Mouse (Mus musculus) heart, adult 11 months (tissue): Measurements from ENCODE around the gene Tmem273.

ENCODE experiments used
- DNase-seq: peaks from one replicate; pipeline ENCODE4 v3.0.0; 2022

Tmem273 gene

DNA sequence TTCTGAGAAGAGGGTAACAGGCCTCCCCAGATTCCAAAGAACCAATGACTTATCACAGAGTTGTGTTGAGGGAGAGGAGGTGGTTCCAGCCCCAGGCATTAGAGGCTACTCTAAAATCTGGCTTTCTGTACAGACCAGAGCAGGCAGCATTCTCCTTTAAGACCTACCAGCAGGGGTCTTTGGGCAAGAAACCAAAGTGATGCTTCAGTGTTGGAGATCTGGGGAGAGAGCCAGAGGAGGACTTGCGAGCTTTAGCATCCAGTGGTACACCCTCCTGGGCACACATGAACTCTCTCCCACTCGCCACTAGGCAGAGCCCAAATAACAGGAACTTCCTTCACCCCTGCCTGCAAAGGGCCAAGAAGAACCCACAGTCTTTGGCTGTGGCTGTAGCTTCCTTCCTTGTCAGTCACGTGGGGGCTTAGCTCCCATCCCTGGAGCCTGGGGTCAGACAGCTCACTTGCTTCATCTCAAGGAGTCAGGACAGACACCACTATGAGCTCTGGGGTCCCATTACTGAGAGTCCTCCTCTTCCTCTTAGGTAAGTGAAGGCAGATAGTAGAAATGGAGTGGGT, at the start of gene Tmem273:
Gene Tmem273 (plus strand): TSS at position 408 of the 575 bp plus-strand sequence.
- peak; percentile 96 for DNase-seq

DNA sequence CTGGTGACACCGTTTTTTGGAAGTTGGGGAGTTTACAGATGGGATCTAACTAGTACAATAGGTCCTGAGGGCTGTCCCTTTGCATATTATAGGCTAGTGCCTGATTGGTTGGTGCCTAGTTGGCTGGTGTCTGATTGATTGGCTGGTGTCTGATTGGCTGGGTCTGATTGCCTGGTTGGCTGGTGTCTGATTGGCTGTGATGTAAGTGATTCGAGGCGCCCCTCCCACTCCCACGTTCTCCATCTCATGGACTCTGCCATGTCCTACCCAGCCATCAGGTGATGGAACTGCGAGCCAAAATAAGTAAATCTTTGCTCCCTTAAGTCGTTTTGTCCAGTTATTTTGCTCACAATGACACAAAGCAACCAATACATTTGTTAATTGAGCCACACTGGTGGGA, 49.2 kb upstream of the Tmem273 start:
- peak; percentile 91 for DNase-seq

DNA sequence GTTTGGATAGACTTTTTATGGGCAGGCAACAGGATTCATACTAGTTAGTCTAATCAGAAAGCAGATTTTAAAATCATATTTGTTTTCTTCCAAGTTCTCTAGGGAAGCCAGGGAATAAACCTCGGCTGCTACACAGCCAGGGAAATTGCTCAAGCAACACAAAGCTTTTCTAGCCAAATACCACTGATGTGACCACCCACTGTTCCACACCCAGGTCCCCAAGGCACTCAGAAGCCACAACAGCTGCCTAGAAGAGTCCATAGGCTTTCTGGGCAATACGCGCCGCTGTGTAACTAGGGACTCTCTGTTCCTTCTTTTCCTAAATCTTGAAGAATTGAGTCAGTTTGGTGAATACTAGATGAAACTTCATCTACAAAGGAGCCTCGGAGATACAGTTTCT, 47.2 kb upstream of the Tmem273 start:
- DNase-seq = peak; percentile 97

DNA sequence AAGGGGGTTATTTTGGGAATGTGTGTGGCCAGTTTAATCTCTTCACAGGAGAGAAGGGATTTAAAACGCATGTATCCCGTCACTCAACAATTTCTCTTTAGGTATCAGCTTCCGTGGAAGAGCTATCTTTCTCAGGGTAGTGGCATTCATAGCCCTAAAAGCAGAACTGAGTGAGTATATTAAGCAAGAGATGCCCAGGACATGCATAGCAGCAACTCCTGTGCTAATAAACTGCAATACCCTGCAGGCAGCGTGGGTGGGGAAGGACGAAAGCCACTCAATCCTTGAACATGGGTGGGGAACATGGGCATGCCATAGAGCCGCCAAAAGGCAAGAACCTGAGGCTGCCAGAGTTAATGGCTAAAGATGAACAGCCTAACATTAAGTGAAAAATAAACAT, 37.2 kb upstream of the Tmem273 start:
- peak; percentile 44 for DNase-seq

DNA sequence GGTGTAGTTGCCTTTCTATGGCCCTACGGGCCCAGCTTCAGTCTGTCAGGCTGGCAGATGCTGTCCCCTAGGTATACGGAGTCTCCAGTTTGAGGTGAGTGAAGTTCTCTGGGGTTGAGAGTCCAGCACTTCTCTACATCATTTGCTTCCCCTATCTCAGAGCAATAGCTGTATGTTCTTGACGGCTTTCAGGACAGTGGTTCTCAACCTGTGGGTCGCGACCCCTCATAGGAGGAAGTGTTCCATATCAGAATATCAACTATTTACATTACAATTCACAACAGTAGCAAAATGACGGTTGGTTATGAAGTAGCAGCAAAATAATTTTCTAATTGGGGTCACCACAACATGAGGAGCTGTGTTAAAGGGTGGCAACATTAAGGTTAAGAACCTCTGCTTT, 35.0 kb upstream of the Tmem273 start:
- no peak for DNase-seq

DNA sequence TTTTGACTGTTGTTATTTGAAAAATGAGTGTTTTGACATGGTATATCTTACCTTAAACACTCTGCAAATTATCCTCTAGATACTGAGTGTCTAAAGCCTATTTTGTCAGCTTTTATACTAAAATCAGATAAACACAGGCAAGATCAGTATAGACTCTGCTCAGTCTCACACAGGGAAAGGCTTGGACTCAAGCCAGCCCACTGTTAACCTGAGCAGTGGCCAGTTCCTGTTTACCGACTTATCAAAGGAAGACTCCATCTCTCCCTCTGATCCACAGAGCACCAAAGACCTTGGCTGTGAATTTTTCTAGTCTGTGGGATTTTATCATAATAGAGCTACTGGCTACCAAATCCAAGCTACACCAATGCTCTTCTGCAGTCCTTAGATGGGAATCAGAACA, 31.5 kb upstream of the Tmem273 start:
- DNase-seq = peak; percentile 74

DNA sequence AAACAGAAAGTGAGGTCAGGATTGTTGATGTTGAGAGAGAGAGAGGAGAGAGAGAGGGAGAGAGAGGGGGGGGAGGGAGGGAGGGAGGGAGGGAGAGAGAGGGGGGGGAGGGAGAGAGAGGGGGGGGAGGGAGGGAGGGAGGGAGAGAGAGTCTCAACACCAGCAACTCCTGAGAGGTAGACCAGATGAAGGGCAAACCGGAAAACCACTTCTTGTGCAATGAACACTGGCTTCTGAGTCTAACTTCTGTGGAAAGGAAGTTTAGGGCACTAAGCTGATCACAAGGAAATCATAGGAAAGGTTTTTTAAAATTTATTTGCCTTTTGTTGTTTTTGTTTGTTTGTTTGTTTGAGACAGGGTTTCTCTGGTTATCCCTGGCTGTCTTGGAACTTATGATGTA, 23.6 kb upstream of the Tmem273 start:
- no peak for DNase-seq

DNA sequence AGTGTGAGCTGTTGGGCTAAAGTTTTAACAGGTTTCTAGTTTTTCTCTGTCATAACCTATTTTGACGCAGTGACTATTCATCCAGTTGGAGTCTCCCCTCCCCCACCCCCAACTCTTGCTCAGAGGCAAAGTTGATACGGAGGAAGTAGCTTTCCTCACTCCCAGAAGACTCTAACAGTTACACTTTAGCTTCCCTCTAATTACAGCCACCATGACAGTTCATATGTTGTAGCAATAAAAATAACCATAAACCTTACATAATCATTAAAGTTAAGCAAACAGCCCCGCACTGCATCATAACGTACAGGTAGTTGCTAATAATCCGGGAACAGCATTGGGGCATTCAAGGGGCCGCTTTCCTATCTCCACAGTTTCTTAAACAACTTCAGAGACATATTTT, 15.2 kb upstream of the Tmem273 start:
- no peak for DNase-seq

DNA sequence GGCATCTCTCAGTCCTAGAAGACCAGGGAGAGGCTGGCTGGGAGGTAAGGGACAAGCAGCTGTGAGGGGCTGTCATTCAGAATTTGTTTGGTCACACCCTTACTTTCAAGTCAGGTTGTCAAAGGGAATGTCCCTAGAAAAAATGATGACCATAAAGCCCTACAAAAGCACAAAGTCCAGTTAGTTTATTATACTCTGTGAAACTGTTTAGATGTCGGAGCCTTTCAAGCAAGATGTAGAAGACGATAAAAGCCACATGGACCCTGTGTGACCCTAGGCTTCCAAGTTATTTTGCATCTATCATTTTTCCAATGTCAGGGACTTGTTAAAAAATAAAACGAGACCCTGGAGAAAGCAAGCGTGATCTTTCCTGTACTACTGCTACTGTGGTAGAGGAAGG, 13.7 kb upstream of the Tmem273 start:
- DNase-seq = no peak

DNA sequence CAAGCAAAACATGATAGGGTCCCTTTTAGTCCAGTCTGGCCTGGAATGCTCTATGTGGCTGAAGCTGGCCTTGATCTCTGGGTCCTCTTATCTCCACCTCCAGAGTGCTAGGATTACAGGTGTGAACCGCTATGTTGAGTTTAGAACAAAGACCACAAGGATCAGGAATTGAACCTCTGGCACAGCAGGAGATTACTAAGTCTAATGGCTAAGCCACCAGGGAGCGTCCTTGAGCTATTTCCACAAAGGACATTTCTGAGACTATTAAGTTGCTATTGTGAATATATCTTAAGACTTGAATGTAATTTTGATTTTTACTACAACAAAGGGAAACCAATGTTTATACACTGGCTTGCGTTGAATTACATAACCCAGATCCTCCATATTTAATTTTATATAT, 13.0 kb upstream of the Tmem273 start:
- peak; percentile 62 for DNase-seq

DNA sequence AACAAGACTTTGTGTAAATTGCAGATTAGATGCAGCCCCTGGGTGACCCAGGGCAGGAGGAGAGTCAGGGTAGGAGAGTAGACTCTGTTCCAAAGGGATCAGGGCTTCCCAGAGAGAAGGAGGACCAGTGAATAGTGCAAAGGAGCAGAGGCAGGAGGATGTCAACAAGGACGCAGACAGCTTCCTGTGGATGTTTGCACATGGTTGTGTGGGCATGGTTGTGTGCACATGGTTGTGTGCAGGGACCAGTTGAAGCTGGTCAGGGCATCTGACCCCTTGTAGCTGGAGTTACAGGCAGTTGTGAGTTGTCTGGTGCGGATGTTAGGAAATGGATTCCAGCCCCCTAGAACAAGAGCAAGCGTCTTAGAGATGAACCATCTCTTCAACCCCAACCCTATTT, 12.3 kb upstream of the Tmem273 start:
- DNase-seq = peak; percentile 58

DNA sequence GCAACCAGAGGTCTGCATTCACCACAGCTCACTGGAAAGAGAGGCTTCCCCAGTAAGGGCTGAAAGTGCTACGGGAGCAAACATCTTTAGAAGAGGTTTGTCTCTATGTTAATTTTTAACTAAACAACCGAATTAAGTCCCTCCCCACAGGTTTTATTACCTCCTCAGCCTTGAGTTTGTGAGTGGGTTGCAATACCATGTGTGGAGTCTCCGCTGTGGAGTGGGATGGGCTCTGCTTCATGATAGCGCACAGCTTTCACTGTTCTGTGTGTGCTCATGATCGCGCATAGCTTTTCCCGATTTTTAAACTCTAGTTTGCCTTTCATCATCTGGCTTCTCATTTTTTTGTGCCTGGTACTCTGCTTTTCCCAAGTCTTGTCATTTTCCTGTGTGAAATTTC, 9.7 kb upstream of the Tmem273 start:
- DNase-seq = peak; percentile 16

DNA sequence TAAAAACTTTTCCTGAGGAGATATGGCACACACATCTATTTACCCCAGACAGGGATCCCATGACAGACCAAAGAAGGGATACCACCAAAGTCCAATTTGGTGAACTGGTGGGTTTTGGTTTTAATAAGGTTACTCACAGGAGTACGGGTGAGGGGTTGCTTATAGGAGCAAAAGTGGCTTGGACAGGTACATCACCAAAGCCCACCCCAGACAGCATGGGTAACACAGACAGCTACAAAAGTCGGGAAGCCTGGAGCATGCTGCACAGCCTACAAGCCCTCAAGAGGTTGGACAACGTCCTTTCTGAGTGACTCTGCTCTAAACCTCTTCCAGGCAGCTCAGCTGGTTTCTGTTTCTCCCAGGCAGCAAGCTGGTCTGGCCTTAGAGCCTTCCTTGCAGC, 7.4 kb upstream of the Tmem273 start:
- peak; percentile 67 for DNase-seq

DNA sequence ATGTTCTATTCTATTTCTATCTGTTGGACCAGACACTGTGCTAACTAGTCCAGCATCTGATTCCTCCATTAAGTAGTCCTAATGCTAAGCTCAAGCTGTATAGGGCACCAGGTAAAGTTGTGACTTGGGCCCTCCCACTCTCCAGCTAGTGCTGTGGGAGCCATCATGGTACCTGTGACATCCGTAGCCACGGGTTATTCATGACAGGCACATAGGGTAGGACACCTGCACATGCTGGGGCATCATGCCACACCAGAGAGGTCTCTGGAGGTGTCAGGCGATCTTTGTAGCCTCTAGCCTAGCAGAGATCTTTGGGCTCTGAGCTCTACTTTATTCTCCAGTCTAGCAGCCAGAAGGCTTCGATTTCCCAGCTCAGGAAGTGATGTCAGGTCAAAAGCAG, 2.9 kb upstream of the Tmem273 start:
- peak; percentile 85 for DNase-seq

DNA sequence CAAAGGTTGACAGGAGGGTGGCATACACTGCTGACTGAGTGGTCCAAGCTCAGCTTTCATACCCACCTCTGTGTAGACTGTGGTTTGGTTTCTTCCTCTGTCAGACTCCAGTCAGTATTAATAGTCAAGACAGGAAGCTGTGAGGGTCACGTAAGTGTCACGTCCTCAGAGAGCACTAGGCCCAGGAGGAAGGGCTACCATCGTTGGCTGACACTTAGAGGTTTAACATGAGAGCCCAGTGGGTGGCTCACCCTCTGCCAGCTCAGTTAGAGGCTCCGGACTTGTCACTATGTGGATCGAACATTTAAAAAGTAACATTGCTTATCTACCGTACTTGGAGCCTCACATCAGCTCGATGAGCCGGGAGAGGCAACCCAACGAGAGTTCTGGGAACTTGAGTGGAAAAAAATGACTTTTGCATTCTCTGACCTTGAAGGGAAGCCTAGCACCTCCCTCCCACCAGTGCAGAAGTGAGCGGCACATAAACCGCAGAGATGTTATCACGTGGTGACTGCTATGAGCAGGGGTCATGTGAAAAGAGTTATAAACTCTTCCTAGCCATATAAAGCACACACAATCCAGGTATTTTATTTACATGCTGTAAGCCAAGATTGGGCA, 1.5 kb upstream of the Tmem273 start:
- DNase-seq = peak; percentile 94

DNA sequence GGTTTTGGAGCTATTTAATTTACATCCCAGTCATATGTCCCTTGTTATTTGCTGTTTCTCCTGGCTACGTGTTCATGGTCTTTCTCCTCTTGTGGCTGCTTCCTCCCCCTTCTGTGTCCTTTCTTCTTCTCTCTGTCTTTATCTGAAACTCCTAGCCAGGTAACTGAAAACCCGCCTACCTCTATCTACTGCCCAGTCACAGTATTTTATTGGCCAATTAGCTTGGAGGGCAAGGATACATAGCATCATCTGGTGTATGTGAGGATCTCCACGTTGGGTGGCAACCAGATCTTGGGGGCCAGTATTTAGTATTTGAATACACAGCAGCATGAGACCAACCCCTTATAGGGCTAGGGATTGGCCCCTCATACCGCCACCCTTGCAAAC, 1.0 kb upstream of the Tmem273 start:
- DNase-seq = peak; percentile 45

DNA sequence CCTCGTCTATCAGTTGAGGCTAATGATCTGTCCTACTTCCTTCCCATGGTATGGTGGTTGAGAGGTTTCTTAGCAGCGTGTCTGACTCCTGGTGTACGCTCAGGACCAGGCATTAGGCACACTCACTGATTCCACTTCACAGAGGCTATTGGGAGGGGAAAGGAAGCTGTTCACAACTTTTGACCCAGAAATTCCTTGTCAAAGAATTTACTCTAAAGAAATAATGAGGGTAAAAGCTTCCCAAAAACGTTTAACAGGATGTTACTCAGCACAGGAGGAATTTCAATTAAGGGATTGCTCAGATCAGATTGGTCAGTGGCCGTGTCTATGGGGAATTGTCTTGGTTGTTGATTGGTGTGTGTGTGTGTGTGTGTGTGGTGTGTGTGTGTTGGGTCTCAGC, 1.9 kb downstream of the Tmem273 start:
- DNase-seq = peak; percentile 60

DNA sequence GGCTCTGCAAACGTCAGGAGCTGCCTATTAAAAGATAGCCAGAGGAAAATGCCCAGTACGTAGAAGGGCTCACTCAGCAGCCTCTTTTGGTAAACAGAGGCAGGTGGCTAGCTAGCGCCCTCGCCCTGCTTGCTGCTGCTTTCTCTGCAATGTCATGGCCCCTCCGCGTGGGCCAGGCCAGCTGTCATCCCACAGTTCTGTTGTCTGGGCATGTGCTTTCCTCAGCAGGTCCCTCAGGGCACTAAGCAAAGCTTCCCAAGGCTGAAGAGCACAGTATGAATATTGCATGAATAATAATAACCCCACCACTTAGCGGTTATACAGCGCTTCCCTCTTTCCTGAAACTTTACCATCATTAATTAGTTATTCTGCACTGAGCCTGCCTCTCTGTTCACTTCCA, 10.6 kb downstream of the Tmem273 start:
- peak; percentile 77 for DNase-seq

DNA sequence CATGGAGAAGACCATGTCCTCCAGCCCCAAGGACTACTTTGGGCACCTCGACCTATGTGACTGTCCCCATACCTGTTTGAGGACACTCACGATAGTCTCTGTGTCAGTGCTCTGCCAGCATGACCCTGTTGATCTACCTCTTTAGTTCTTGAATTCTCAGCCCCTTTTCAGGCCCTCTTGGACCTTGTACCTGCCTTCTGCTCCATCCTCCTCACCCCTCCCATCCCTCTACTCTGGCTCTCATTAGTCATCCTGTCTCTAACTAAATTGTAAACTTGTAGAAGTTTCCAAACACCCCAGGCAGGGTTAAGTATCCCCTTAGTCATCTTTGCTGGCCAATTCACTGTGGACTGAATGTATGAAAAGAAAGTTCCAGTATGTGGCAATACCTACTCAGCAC, 12.0 kb downstream of the Tmem273 start:
- no peak for DNase-seq

DNA sequence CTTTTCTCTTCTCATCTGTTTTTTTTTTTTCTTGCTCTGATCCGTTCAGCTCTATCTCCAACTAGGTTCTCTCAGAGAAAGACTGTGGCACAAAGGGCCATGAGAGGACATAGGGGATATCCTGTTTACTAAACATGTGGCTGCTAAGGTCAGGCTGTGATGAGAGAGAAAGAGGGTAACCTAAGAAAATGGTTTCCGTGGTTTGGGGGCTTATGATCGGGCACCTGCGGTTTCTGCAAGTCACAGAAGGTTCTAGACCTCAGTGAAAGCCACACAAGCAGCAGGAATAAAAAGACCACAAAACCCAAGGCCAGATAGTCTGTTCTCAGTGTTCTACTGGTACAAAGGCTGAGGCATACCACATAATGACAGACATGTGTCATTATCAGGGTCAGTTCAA, 12.6 kb downstream of the Tmem273 start:
- peak; percentile 41 for DNase-seq

DNA sequence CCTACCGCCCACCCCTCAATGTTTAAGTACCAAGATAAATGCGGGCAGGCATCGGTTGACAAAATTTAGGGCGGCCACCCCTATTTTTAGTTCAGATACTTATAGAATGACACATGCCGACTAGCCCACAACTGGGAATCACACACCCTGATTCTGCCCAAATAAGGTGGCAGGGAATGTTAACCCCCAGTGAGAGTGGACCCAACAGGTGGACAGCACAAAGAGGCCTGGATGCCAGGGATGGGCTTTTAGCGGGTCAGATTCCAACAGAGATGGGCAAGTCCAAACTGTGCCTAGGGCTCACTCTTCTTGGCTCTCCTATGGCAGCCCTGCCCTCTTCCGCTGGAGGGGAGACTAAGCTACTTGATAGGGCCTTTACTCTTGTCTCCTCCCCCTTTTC, 14.3 kb downstream of the Tmem273 start:
- DNase-seq = peak; percentile 76

DNA sequence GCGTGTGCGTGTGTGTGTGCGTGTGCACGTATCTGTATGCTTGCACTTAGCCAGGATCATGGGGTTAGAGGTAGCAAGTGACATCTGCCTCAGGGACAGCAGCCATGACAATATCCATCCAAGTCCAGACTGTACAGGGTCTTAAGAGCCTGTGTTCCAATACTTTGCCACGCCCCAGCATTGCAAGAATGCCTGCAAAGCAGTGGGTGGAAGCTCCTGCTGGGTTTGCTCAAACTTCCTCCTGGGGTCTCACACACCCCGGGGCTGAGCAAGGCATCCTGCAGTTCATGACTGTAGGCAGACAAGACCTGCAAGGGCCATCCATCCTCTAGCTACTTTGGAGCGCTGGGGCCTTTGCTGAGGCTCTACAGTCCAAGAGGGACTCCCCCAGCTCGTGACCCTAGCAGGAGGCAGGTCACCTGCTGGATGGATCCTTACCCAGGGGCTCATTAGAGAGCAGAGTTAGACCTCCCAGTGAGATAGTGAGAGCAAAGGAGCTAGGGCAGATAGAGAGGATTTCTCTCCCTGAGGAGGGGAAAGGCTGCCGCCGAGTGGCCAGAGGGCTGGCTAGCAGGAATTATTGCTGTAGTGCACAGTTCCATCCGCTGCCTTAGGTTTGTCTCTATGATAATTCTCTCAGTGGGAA, 15.4 kb downstream of the Tmem273 start:
- DNase-seq = peak; percentile 88

DNA sequence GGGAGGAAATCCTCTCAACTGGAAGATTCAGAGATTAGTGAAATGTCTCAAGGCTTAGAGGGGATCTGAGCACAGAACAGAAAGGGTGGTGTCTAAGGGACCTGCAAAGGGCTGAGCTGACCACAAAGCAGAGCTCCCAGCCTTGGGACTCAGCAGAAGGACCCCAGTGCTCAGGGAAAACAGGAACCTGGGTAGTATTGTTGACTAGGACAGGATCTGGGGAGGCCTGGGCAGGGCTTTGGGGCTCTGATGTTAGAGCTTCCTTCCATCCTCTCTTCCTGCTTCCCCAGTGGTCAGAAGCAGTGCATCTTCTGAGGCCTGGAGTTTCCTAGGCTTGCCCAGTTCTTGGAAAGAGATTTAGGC, 15.9 kb downstream of the Tmem273 start:
- peak; percentile 79 for DNase-seq

DNA sequence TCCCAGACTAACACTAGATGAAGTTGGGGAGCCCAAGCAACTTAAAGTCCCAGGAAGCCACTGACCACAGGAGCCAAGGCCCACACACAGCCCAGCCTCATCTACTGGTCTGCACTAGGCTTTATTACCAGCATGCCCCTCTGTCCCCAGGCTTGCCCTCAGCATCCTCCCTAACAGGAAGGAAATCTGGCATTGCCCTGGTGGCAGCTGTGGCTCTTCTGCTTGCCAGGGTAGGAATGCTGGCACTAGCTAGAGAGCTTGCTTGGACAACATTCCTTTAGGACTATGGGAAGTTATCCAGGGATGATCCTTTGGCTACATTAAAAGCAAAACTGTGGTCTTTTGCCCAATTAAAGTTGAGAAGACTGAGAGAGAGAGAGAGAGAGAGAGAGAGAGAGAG, 24.3 kb downstream of the Tmem273 start:
- DNase-seq = no peak

DNA sequence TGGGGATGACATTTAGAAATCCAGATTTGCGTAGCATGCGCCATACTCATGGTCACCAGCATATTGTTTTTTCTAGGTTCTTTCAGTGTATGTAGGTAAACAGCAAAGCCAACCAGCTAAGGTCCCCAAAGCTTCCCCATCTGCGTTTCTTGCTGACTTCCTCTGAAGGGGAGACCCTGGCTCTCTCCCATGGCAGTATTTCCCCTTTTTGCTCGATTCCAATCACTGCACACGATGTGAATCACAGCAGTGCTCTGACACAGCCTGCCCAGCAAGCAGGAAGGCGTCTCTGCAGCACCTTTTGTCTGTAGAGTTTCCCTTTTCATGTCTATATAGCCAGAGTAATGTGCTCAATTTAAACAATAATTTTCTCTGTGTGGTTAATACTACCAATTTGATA, 26.7 kb downstream of the Tmem273 start:
- DNase-seq = peak; percentile 93
